Mouse (Mus musculus) G1E (cell line): ENCODE data around the gene Bad. TPM values are rescaled to one million over a fixed set of nuclear protein-coding genes. Genes with fewer than 3 reads are reported as not detected.

Experiments
- ATAC-seq: 2 replicates; pipeline ENCODE4 v1.8.0; 2016; ENCODE audit warnings: mild to moderate bottlenecking; ENCODE audit not compliant: insufficient number of reproducible peaks, poor library complexity, low FRiP score, severe bottlenecking; ENCODE audit errors: extremely low read depth
- DNase-seq: peaks from one replicate; pipeline ENCODE4 v3.0.0; 2012; ENCODE audit warnings: low spot score
- H3K27me3 ChIP-seq: 2 replicates; pipeline ENCODE4 v1.6.1; 2012; ENCODE audit warnings: mild to moderate bottlenecking, low read length, inconsistent platforms; ENCODE audit not compliant: insufficient read depth
- H3K36me3 ChIP-seq: replicated peaks from 2 replicates; pipeline ENCODE3; 2012; ENCODE audit warnings: mild to moderate bottlenecking, inconsistent platforms
- H3K4me1 ChIP-seq: 2 replicates; pipeline ENCODE4 v1.6.1; 2012; ENCODE audit warnings: low read depth, low read length, inconsistent platforms, mixed read lengths; ENCODE audit not compliant: insufficient read depth
- H3K4me3 ChIP-seq: 2 replicates; pipeline ENCODE4 v1.5.1; 2012; ENCODE audit warnings: low read depth, mild to moderate bottlenecking, inconsistent platforms, low read length, moderate library complexity, mixed read lengths
- H3K9me3 ChIP-seq: replicated peaks from 2 replicates; pipeline ENCODE4 v1.6.1; 2012; ENCODE audit warnings: inconsistent platforms
- CTCF ChIP-seq: IDR thresholded peaks from 2 replicates; pipeline ENCODE4 v1.5.1; 2012; ENCODE audit warnings: low read depth, low read length, inconsistent platforms, mixed read lengths
- GATA1 ChIP-seq: IDR thresholded peaks from 2 replicates; pipeline ENCODE4 v1.6.1; 2012; ENCODE audit warnings: borderline replicate concordance, low read length, inconsistent platforms, mixed read lengths
- GATA2 ChIP-seq: IDR thresholded peaks from 2 replicates; pipeline ENCODE4 v1.6.1; 2012; ENCODE audit warnings: low read depth, low read length, inconsistent platforms, borderline replicate concordance
- POLR2AphosphoS5 ChIP-seq: IDR thresholded peaks from 2 replicates; pipeline ENCODE4 v1.6.1; 2012; ENCODE audit warnings: low read depth, low read length, inconsistent platforms; ENCODE audit not compliant: insufficient replicate concordance
- TAL1 ChIP-seq: conservative IDR thresholded peaks from 2 replicates; pipeline ENCODE4 v1.6.1; 2012; ENCODE audit warnings: low read depth, low read length, inconsistent platforms, mixed read lengths
- polyA plus RNA-seq: library from polyadenylated mRNA; stranded (reverse); fragments of >175 nt; gene quantifications from 2 replicates; pipeline ENCODE4 v1.2.3, GENCODE M21; 2012
- total RNA-seq, 2 experiments: library from RNA; stranded (forward) in 1 of 2; stranded (reverse) in 1 of 2; fragments of 200-1000 nt in 1 of 2; fragments of >200 nt in 1 of 2; fragmentation: Nextera tagmentation in 1 of 2; gene quantifications; 2 replicates each; pipeline ENCODE4 v1.2.3; 2014 to 2017

Gene Bad
- total and polyA plus RNA-seq, 3 experiments = 12.6 to 51.9 (median 50.7) TPM

- DNase-seq (peak; percentile 41), ATAC-seq (no peak)
- Histone ChIP-seq H3K4me1 (peaks cover 62% of the 10 kb centered on the region), H3K4me3 (peak overlapping the region; percentile 76), H3K27me3 (no peaks in the 10 kb centered on the region; the same call in 1 of the 2 replicates), H3K36me3 (peaks cover 56% of the 10 kb centered on the region), H3K9me3 (no peaks in the 10 kb centered on the region)
- TF ChIP-seq TAL1 (no peak; the same call in 1 of the 2 replicates), CTCF (no peak), POLR2AphosphoS5 (no peak), GATA1 (no peak), GATA2 (no peak)
These were observed 53.8 kb downstream of the Bad start for GRCm38 (mm10) chr19:6995255-6995991.

GRCm38 (mm10) chr19:6996006-6996405, 54.3 kb downstream of the Bad start, which contains the start of the genes Nudt22 and Trpt1:
Gene Nudt22, minus strand, starts transcription at chr19:6996117.
Gene Trpt1, plus strand, starts transcription at chr19:6996131.
- Histone ChIP-seq H3K27me3 (no peaks in the 10 kb centered on the region; the same call in 1 of the 2 replicates), H3K4me3 (peak within 1 kb of the TSS; percentile 76), H3K36me3 (peaks cover 57% of the 10 kb centered on the region), H3K4me1 (peaks cover 59% of the 10 kb centered on the region), H3K9me3 (no peaks in the 10 kb centered on the region)
- DNase-seq = peak; percentile 82
- TF ChIP-seq GATA1 (no peak), GATA2 (no peak), TAL1 (no peak), CTCF (no peak), POLR2AphosphoS5 (no peak)
- ATAC-seq = peak; percentile 28; the same call in 1 of the 2 replicates

GRCm38 (mm10) chr19:6997721-6998290, 56.1 kb downstream of the Bad start:
- no peak for DNase-seq
- TF ChIP-seq TAL1 (no peak), GATA2 (no peak), CTCF (no peak), GATA1 (no peak), POLR2AphosphoS5 (no peak)
- no peak for ATAC-seq
- peaks cover 75% of the 10 kb centered on the region for H3K36me3 ChIP-seq
- no peak overlapping the region for H3K4me3 ChIP-seq
- H3K9me3 ChIP-seq = no peaks in the 10 kb centered on the region
- H3K27me3 ChIP-seq = no peaks in the 10 kb centered on the region; the same call in 1 of the 2 replicates
- peaks cover 50% of the 10 kb centered on the region for H3K4me1 ChIP-seq

GRCm38 (mm10) chr19:6999360-7000063, 57.9 kb downstream of the Bad start:
- TF ChIP-seq GATA1 (no peak), POLR2AphosphoS5 (no peak)
- DNase-seq (no peak), ATAC-seq (no peak)
- Histone ChIP-seq H3K4me3 (no peak overlapping the region), H3K9me3 (no peaks in the 10 kb centered on the region), H3K36me3 (peaks cover 76% of the 10 kb centered on the region), H3K27me3 (no peaks in the 10 kb centered on the region; the same call in 1 of the 2 replicates), H3K4me1 (peaks cover 33% of the 10 kb centered on the region)

Other genes with a start within 250 kb of the Bad start
- gene Rps6ka4, start 101.2 kb upstream of the Bad start, total RNA-seq (2014; fragmentation: Nextera tagmentation) = 3.6 and 9.6 TPM in 2 replicates
- 7.2 and 9.8 TPM in 2 replicates for gene Rps6ka4, start 101.2 kb upstream of the Bad start, total RNA-seq (2017)
- 29.5 and 37.6 TPM in 2 replicates for gene Rps6ka4, start 101.2 kb upstream of the Bad start, polyA plus RNA-seq
- 14.6 and 18.8 TPM in 2 replicates for gene Ccdc88b, start 83.7 kb upstream of the Bad start, total RNA-seq (2014; fragmentation: Nextera tagmentation)
- 54.3 and 65.7 TPM in 2 replicates for gene Ccdc88b, start 83.7 kb upstream of the Bad start, total RNA-seq (2017)
- 102 and 124 TPM in 2 replicates for gene Ccdc88b, start 83.7 kb upstream of the Bad start, polyA plus RNA-seq
- 191 and 244 TPM in 2 replicates for gene Trmt112, start 32.2 kb upstream of the Bad start, total RNA-seq (2014; fragmentation: Nextera tagmentation)
- gene Trmt112, start 32.2 kb upstream of the Bad start, total RNA-seq (2017) = 286 and 298 TPM in 2 replicates
- 261 and 287 TPM in 2 replicates for gene Trmt112, start 32.2 kb upstream of the Bad start, polyA plus RNA-seq
- gene Prdx5, start 31.8 kb upstream of the Bad start, total RNA-seq (2014; fragmentation: Nextera tagmentation) = 53.7 and 59.2 TPM in 2 replicates
- 210 and 225 TPM in 2 replicates for gene Prdx5, start 31.8 kb upstream of the Bad start, total RNA-seq (2017)
- gene Prdx5, start 31.8 kb upstream of the Bad start, polyA plus RNA-seq = 208 and 211 TPM in 2 replicates
- gene Esrra, start 20.0 kb upstream of the Bad start, total RNA-seq (2014; fragmentation: Nextera tagmentation) = 10.0 and 17.9 TPM in 2 replicates
- gene Esrra, start 20.0 kb upstream of the Bad start, total RNA-seq (2017) = 21.1 and 25.6 TPM in 2 replicates
- gene Esrra, start 20.0 kb upstream of the Bad start, polyA plus RNA-seq = 42.6 and 46.9 TPM in 2 replicates
- gene Catsperz, start 16.5 kb upstream of the Bad start, total RNA-seq (2014; fragmentation: Nextera tagmentation) = not detected in 2 replicates
- 0.11 TPM in 1 of 2 replicates, not detected in the other for gene Catsperz, start 16.5 kb upstream of the Bad start, total RNA-seq (2017)
- gene Catsperz, start 16.5 kb upstream of the Bad start, polyA plus RNA-seq = not detected in 2 replicates
- gene Kcnk4, start 7.3 kb upstream of the Bad start, total RNA-seq (2014; fragmentation: Nextera tagmentation) = not detected in 2 replicates
- 0.23 TPM in 1 of 2 replicates, not detected in the other for gene Kcnk4, start 7.3 kb upstream of the Bad start, total RNA-seq (2017)
- gene Kcnk4, start 7.3 kb upstream of the Bad start, polyA plus RNA-seq = 0.05 TPM in 1 of 2 replicates, not detected in the other
- gene Gpr137, start 619 bp downstream of the Bad start, total RNA-seq (2014; fragmentation: Nextera tagmentation) = 20.0 and 24.9 TPM in 2 replicates
- gene Gpr137, start 619 bp downstream of the Bad start, total RNA-seq (2017) = 22.8 and 24.9 TPM in 2 replicates
- 32.1 and 39.9 TPM in 2 replicates for gene Gpr137, start 619 bp downstream of the Bad start, polyA plus RNA-seq
- 74.0 and 111 TPM in 2 replicates for gene Ppp1r14b, start 33.1 kb downstream of the Bad start, total RNA-seq (2014; fragmentation: Nextera tagmentation)
- gene Ppp1r14b, start 33.1 kb downstream of the Bad start, total RNA-seq (2017) = 141 and 168 TPM in 2 replicates
- gene Ppp1r14b, start 33.1 kb downstream of the Bad start, polyA plus RNA-seq = 281 and 350 TPM in 2 replicates
- 12.5 and 14.1 TPM in 2 replicates for gene Plcb3, start 34.6 kb downstream of the Bad start, total RNA-seq (2014; fragmentation: Nextera tagmentation)
- 9.9 and 10.6 TPM in 2 replicates for gene Plcb3, start 34.6 kb downstream of the Bad start, total RNA-seq (2017)
- 21.0 and 22.2 TPM in 2 replicates for gene Plcb3, start 34.6 kb downstream of the Bad start, polyA plus RNA-seq
- gene Fkbp2, start 38.6 kb downstream of the Bad start, total RNA-seq (2014; fragmentation: Nextera tagmentation) = 72.6 and 120 TPM in 2 replicates
- 58.8 and 72.0 TPM in 2 replicates for gene Fkbp2, start 38.6 kb downstream of the Bad start, total RNA-seq (2017)
- 170 and 201 TPM in 2 replicates for gene Fkbp2, start 38.6 kb downstream of the Bad start, polyA plus RNA-seq
- 29.6 and 41.0 TPM in 2 replicates for gene Vegfb, start 45.8 kb downstream of the Bad start, total RNA-seq (2014; fragmentation: Nextera tagmentation)
- 18.5 and 20.2 TPM in 2 replicates for gene Vegfb, start 45.8 kb downstream of the Bad start, total RNA-seq (2017)
- gene Vegfb, start 45.8 kb downstream of the Bad start, polyA plus RNA-seq = 92.6 and 118 TPM in 2 replicates
- gene Dnajc4, start 50.7 kb downstream of the Bad start, total RNA-seq (2014; fragmentation: Nextera tagmentation) = 29.4 and 29.5 TPM in 2 replicates
- gene Dnajc4, start 50.7 kb downstream of the Bad start, total RNA-seq (2017) = 11.6 and 14.4 TPM in 2 replicates
- 23.9 and 24.3 TPM in 2 replicates for gene Dnajc4, start 50.7 kb downstream of the Bad start, polyA plus RNA-seq
- gene Nudt22, start 54.3 kb downstream of the Bad start, total RNA-seq (2014; fragmentation: Nextera tagmentation) = 16.6 and 30.0 TPM in 2 replicates
- 17.8 and 21.0 TPM in 2 replicates for gene Nudt22, start 54.3 kb downstream of the Bad start, total RNA-seq (2017)
- gene Nudt22, start 54.3 kb downstream of the Bad start, polyA plus RNA-seq = 19.2 and 23.9 TPM in 2 replicates
- 2.6 and 6.1 TPM in 2 replicates for gene Trpt1, start 54.3 kb downstream of the Bad start, total RNA-seq (2014; fragmentation: Nextera tagmentation)
- 1.6 and 2.7 TPM in 2 replicates for gene Trpt1, start 54.3 kb downstream of the Bad start, total RNA-seq (2017)
- 1.2 TPM in 2 replicates for gene Trpt1, start 54.3 kb downstream of the Bad start, polyA plus RNA-seq
- 66.2 and 69.5 TPM in 2 replicates for gene Fermt3, start 77.6 kb downstream of the Bad start, total RNA-seq (2014; fragmentation: Nextera tagmentation)
- gene Fermt3, start 77.6 kb downstream of the Bad start, total RNA-seq (2017) = 267 and 318 TPM in 2 replicates
- gene Fermt3, start 77.6 kb downstream of the Bad start, polyA plus RNA-seq = 461 and 527 TPM in 2 replicates
- gene Stip1, start 98.1 kb downstream of the Bad start, total RNA-seq (2014; fragmentation: Nextera tagmentation) = 301 and 356 TPM in 2 replicates
- gene Stip1, start 98.1 kb downstream of the Bad start, total RNA-seq (2017) = 267 and 279 TPM in 2 replicates
- gene Stip1, start 98.1 kb downstream of the Bad start, polyA plus RNA-seq = 136 and 224 TPM in 2 replicates
- gene Macrod1, start 114.9 kb downstream of the Bad start, total RNA-seq (2014; fragmentation: Nextera tagmentation) = not detected in 2 replicates
- gene Macrod1, start 114.9 kb downstream of the Bad start, total RNA-seq (2017) = not detected in 2 replicates
- gene Macrod1, start 114.9 kb downstream of the Bad start, polyA plus RNA-seq = 0.60 and 0.89 TPM in 2 replicates
- not detected in 2 replicates for gene Flrt1, start 163.9 kb downstream of the Bad start, total RNA-seq (2014; fragmentation: Nextera tagmentation)
- 0.05 and 0.12 TPM in 2 replicates for gene Flrt1, start 163.9 kb downstream of the Bad start, total RNA-seq (2017)
- gene Flrt1, start 163.9 kb downstream of the Bad start, polyA plus RNA-seq = not detected in 2 replicates